Mouse (Mus musculus): ENCODE data around the gene Daam1. TPM values are rescaled to one million over a fixed set of nuclear protein-coding genes. Genes with fewer than 3 reads are reported as not detected.
A peak's percentile ranks its signal among the peaks of the same experiment; 100 is the strongest.

The Daam1 gene
- polyA plus RNA-seq, 1 experiment from 2014 or later: 5.0 TPM

DNA sequence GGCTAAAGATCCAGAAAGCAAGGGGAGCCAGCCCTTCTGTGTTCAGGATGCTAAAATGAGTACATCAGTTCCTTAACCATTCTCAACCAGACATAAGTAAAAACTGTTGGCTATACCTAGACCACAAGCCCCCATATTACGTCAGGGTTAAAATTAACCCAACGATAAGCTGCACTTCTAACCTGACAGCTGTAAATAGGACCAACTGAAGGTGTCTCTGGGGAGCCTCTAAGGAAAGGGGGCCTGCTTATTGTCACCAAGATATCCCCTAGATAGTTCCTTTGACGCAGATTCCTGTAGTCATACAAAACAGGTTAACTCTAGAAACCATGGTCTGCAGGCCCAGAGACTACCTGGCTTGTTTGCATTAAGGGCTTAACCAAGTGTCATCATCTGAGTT lies 174.4 kb downstream of the Daam1 start:
- WGBS: 94% methylated on average over 3 of the region's 3 CpGs
- Histone ChIP-seq H3K4me3 (replicated peaks; ENCODE audit: low read depth, low read length) (no peak overlapping the region), H3K9me3 (replicated peaks; ENCODE audit: low read length) (no peaks in the 10 kb centered on the region), H3K9ac (ENCODE audit: low read depth, low read length) (no peak overlapping the region), H3K4me2 (ENCODE audit: low read length) (no peak overlapping the region), H3K27ac (no peak overlapping the region), H3K36me3 (ENCODE audit: insufficient read depth, low read length) (no peaks in the 10 kb centered on the region), H3K4me1 (replicated peaks; ENCODE audit: insufficient read depth, low read length) (no peaks in the 10 kb centered on the region), H3K27me3 (ENCODE audit: insufficient read depth, low read length) (no peaks in the 10 kb centered on the region)
- ATAC-seq (replicated peaks; ENCODE audit: low FRiP score, low read depth) (no peak), DNase-seq (ENCODE audit: low spot score) (no peak)
- no peak for TF ChIP-seq CTCF (IDR thresholded peaks at IDR 0.05; ENCODE audit: low read depth)

DNA sequence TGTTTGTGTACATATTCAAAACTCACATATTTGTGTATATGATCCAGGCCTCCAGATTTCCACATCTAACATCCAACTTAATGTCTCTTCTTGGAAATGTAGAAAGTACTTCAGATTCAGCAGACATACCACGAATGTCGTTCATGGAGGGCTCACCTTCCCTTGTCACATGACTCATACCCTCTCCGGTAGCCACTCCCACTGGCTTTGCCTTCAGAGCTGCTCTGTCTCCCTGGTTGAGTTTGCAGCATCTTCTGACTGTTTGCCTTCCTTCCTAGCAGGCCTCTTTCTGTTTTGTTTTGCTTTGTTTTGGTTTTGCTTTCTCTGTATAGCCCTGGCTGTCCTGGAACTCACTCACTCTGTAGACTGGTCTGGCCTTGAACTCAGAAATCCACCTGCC lies 176.8 kb downstream of the Daam1 start:
- H3K36me3 ChIP-seq (ENCODE audit: insufficient read depth, low read length): no peaks in the 10 kb centered on the region
- no peak for ATAC-seq (replicated peaks; ENCODE audit: low FRiP score, low read depth)

DNA sequence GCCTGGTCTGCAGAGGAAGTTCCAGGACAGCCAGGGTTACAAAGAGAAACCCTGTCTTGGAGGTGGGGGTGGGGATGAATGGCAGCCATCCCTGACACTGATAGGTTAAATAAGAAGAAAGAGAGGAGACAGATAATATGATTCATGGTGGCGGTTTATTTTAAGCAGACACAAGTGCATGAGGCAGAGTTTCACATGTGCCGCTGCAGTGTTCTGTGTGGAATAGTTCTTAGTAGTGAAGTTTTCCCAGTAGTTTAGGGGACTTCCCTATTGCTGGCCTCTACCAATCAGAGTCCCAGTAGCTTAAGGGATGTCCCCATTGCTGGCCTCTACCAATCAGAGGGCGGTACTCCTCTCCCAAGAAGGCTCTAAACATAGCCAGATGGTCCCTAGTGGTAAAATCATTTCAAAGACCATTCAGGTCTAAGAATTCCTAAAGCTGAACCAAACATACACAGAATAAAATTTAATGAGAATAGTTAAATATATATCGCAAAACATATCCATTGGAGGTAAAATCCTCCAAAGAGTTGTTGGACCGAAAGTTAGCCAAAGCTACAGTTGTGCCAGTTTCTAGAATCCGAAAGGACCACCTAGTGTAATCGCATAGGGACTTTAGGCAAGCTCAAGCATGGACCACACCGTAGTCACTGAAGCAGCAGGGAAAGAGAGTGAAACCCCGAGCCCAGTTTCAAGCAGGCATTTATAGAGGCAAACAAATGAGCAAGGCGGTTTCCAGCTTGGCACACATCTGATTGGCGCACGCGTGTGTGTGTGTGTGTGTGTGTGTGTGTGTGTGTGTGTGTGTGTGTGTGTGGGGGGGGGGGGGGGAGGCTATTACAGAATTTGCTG lies 178.4 kb downstream of the Daam1 start:
- no peaks in the 10 kb centered on the region for H3K27me3 ChIP-seq (ENCODE audit: insufficient read depth, low read length)
- no peak overlapping the region for H3K4me3 ChIP-seq (replicated peaks; ENCODE audit: low read depth, low read length)
- H3K9me3 ChIP-seq (replicated peaks; ENCODE audit: low read length): no peaks in the 10 kb centered on the region
- TF ChIP-seq CTCF (IDR thresholded peaks at IDR 0.05; ENCODE audit: low read depth): no peak
- no peaks in the 10 kb centered on the region for H3K36me3 ChIP-seq (ENCODE audit: insufficient read depth, low read length)
- no peak overlapping the region for H3K27ac ChIP-seq
- H3K9ac ChIP-seq (ENCODE audit: low read depth, low read length): no peak overlapping the region
- WGBS: 93% methylated on average over 13 of the region's 13 CpGs
- ATAC-seq (replicated peaks; ENCODE audit: low FRiP score, low read depth): no peak
- no peaks in the 10 kb centered on the region for H3K4me1 ChIP-seq (replicated peaks; ENCODE audit: insufficient read depth, low read length)
- no peak for DNase-seq (ENCODE audit: low spot score)
- H3K4me2 ChIP-seq (ENCODE audit: low read length): no peak overlapping the region

More for the DNA sequence above, 176.8 kb downstream of the Daam1 start:
- TF ChIP-seq CTCF (IDR thresholded peaks at IDR 0.05; ENCODE audit: low read depth): no peak
- Histone ChIP-seq H3K27me3 (ENCODE audit: insufficient read depth, low read length) (no peaks in the 10 kb centered on the region), H3K4me2 (ENCODE audit: low read length) (no peak overlapping the region), H3K4me3 (replicated peaks; ENCODE audit: low read depth, low read length) (no peak overlapping the region), H3K27ac (no peak overlapping the region), H3K9ac (ENCODE audit: low read depth, low read length) (no peak overlapping the region), H3K4me1 (replicated peaks; ENCODE audit: insufficient read depth, low read length) (no peaks in the 10 kb centered on the region), H3K9me3 (replicated peaks; ENCODE audit: low read length) (no peaks in the 10 kb centered on the region)
- no peak for DNase-seq (ENCODE audit: low spot score)
- 75% methylated on average over 3 of the region's 3 CpGs for WGBS

DNA sequence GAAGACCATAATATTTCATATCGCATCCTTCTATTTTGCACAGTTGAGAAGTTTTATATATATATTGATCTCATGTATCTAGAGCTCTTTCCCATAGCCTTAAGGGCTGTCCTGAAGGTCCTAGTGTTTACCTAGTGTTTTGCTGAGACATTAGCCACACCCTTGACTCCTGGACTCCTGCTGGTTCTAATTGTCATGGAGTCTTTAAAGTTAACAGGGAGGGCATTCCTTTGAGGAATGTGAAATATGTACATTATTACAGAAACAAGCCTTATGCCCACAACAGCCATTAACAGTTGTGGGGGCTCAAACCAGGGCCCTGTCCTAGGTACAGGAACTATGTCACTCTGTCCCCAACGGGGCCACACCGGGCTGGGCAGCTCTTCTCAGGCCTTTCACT lies 180.5 kb downstream of the Daam1 start:
- no peak overlapping the region for H3K4me2 ChIP-seq (ENCODE audit: low read length)
- H3K4me1 ChIP-seq (replicated peaks; ENCODE audit: insufficient read depth, low read length): no peaks in the 10 kb centered on the region
- H3K27me3 ChIP-seq (ENCODE audit: insufficient read depth, low read length): no peaks in the 10 kb centered on the region
- no peak overlapping the region for H3K27ac ChIP-seq
- WGBS: 95% methylated on average over 3 of the region's 3 CpGs
- ATAC-seq (replicated peaks; ENCODE audit: low FRiP score, low read depth) (no peak), DNase-seq (ENCODE audit: low spot score) (no peak)
- H3K4me3 ChIP-seq (replicated peaks; ENCODE audit: low read depth, low read length): no peak overlapping the region
- H3K9me3 ChIP-seq (replicated peaks; ENCODE audit: low read length): no peaks in the 10 kb centered on the region
- H3K9ac ChIP-seq (ENCODE audit: low read depth, low read length): no peak overlapping the region
- TF ChIP-seq CTCF (IDR thresholded peaks at IDR 0.05; ENCODE audit: low read depth): no peak
- H3K36me3 ChIP-seq (ENCODE audit: insufficient read depth, low read length): no peaks in the 10 kb centered on the region

DNA sequence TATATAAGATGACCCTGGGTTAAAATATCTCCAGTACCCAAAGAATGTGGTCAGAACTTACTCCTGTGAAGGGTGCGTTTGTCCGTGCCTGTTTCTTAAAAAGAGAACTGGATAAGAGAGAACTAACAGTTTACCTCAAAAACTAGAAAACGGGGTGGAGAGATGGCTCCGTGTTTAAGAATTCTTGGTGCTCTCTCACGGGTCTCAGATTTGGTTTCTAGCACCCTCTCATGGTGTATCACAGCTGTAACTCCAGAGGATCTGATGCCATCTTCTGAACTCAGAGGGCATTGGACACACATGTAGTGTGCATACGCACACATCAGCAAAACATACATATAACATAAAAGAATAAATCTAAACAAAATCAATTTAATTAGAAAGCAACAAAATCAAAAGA lies 181.2 kb downstream of the Daam1 start:
- no peak overlapping the region for H3K9ac ChIP-seq (ENCODE audit: low read depth, low read length)
- 91% methylated on average over 6 of the region's 6 CpGs for WGBS
- no peaks in the 10 kb centered on the region for H3K27me3 ChIP-seq (ENCODE audit: insufficient read depth, low read length)
- H3K36me3 ChIP-seq (ENCODE audit: insufficient read depth, low read length): no peaks in the 10 kb centered on the region
- no peaks in the 10 kb centered on the region for H3K9me3 ChIP-seq (replicated peaks; ENCODE audit: low read length)
- no peak overlapping the region for H3K4me3 ChIP-seq (replicated peaks; ENCODE audit: low read depth, low read length)
- no peak for TF ChIP-seq CTCF (IDR thresholded peaks at IDR 0.05; ENCODE audit: low read depth)
- DNase-seq (ENCODE audit: low spot score): no peak
- H3K4me2 ChIP-seq (ENCODE audit: low read length): no peak overlapping the region
- ATAC-seq (replicated peaks; ENCODE audit: low FRiP score, low read depth): no peak
- H3K27ac ChIP-seq: no peak overlapping the region
- no peaks in the 10 kb centered on the region for H3K4me1 ChIP-seq (replicated peaks; ENCODE audit: insufficient read depth, low read length)

DNA sequence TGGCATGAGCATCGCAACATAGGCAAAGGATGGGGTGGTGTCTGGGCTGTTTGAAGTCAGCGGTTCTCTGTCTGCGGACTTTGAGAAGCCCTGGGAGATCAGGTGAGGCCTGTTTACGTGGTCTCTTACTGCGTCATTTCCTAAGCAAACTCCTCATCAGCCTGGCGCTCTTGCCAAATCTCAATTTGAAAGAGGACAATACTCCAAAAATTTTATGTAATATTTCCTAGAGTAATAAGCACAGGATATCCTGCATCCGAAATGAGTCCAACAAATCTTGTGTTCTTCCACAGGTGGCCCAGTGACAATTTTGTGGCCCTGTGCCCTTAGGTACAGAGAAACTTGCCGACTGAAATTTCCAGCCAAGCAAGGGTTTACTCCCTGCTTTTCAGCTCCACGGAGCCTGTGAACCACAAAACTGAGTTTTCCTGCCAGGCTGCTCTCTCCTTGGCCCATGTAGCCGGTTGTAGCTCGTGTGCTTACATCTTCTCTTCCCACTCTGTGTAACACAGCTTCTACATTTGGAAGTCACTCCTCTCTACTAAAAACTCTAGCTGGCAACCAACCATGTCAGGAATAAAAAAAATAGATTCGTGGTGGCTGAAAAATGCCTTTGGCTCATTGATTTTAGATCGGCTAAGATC lies 183.0 kb downstream of the Daam1 start:
- Histone ChIP-seq H3K4me2 (ENCODE audit: low read length) (peak overlapping the region; percentile 9; the same call in 1 of the 2 replicates), H3K4me3 (replicated peaks; ENCODE audit: low read depth, low read length) (no peak overlapping the region), H3K9me3 (replicated peaks; ENCODE audit: low read length) (no peaks in the 10 kb centered on the region), H3K27me3 (ENCODE audit: insufficient read depth, low read length) (no peaks in the 10 kb centered on the region), H3K36me3 (ENCODE audit: insufficient read depth, low read length) (no peaks in the 10 kb centered on the region), H3K4me1 (replicated peaks; ENCODE audit: insufficient read depth, low read length) (no peaks in the 10 kb centered on the region), H3K27ac (no peak overlapping the region), H3K9ac (ENCODE audit: low read depth, low read length) (no peak overlapping the region)
- TF ChIP-seq CTCF (IDR thresholded peaks at IDR 0.05; ENCODE audit: low read depth): no peak
- DNase-seq (ENCODE audit: low spot score) (no peak), ATAC-seq (replicated peaks; ENCODE audit: low FRiP score, low read depth) (no peak)
- 65% methylated on average over 13 of the region's 13 CpGs for WGBS
